In genomic region chr14:31000356-31000755, GRCm38 (mm10) we compare ENCODE assay signal across 8 mouse cellular contexts. TPM values are rescaled to one million over a fixed set of nuclear protein-coding genes. Genes with fewer than 3 reads are reported as not detected.
DNase-seq lines count a peak whose midpoint lies in the region; ATAC-seq and TF ChIP-seq lines count a peak whose summit lies in the region.

No protein-coding gene starts in this region.

- H3K4me2 ChIP-seq in heart, embryonic 12.5 days, result peak overlapping the region; percentile 73
- H3K4me2 ChIP-seq in CH12.LX (ENCODE audit: insufficient read depth, low read depth, poor library complexity, severe bottlenecking), result peak overlapping the region; percentile 91
- peak overlapping the region; percentile 66 for H3K4me2 ChIP-seq in forebrain, embryonic 16.5 days (ENCODE audit: low read length)
- peak overlapping the region; percentile 73 for H3K4me2 ChIP-seq in liver, postnatal 0 days (ENCODE audit: low read depth, low read length)

- ATAC-seq in heart, embryonic 12.5 days (ENCODE audit: insufficient number of reproducible peaks, low FRiP score), result no peak
- ATAC-seq in forebrain, embryonic 16.5 days, result no peak
- ATAC-seq in liver, postnatal 0 days, result no peak

- no peak for TF ChIP-seq CTCF in CH12.LX (conservative IDR thresholded peaks at IDR 0.05 in 1 of 2, IDR thresholded peaks at IDR 0.05 in 1 of 2; ENCODE audit: low read depth in 2 of 2, low read length in 2 of 2)
- TF ChIP-seq CTCF in liver, postnatal 0 days (IDR thresholded peaks at IDR 0.05; ENCODE audit: low read depth), result no peak

- peaks cover 7% of the 10 kb centered on the region for H3K79me2 ChIP-seq in CH12.LX (replicated peaks; ENCODE audit: control insufficient read depth, extremely low read depth, insufficient read depth, poor library complexity, severe bottlenecking)

- H3K4me1 ChIP-seq in heart, embryonic 12.5 days (replicated peaks), result peaks cover 19% of the 10 kb centered on the region
- H3K4me1 ChIP-seq in CH12.LX (ENCODE audit: control insufficient read depth in 1 of 2, insufficient read depth in 2 of 2), result peaks cover 6 to 28% of the 10 kb centered on the region in 2 experiments
- peaks cover 15% of the 10 kb centered on the region for H3K4me1 ChIP-seq in forebrain, embryonic 16.5 days (replicated peaks; ENCODE audit: control insufficient read depth, insufficient read depth, low read length)
- H3K4me1 ChIP-seq in liver, postnatal 0 days (ENCODE audit: insufficient read depth), result peaks cover 13% of the 10 kb centered on the region

- in situ Hi-C loops in CH12.LX (cut with MboI; ENCODE audit: low pct_ligation_motif_present, low pct_unique_long_range_greater_than_20kb, low sequenced_read_pairs), result no loop called here

- no peaks in the 10 kb centered on the region for H3K9me3 ChIP-seq in heart, embryonic 12.5 days (replicated peaks)
- no peaks in the 10 kb centered on the region for H3K9me3 ChIP-seq in CH12.LX (replicated peaks; ENCODE audit: low read length)
- H3K9me3 ChIP-seq in forebrain, embryonic 16.5 days (ENCODE audit: control insufficient read depth, low read length), result no peaks in the 10 kb centered on the region
- H3K9me3 ChIP-seq in liver, postnatal 0 days (ENCODE audit: low read length), result no peaks in the 10 kb centered on the region

- peak overlapping the region; percentile 86 for H3K9ac ChIP-seq in heart, embryonic 12.5 days
- peak overlapping the region; percentile 86 for H3K9ac ChIP-seq in CH12.LX (ENCODE audit: insufficient read depth, low read depth)
- H3K9ac ChIP-seq in forebrain, embryonic 16.5 days (replicated peaks; ENCODE audit: low read depth, low read length), result peak overlapping the region; percentile 96; the same call in 1 of the 2 replicates
- peak overlapping the region; percentile 92 for H3K9ac ChIP-seq in liver, postnatal 0 days (replicated peaks)

- TF ChIP-seq RAD21 in CH12.LX (IDR thresholded peaks at IDR 0.05; ENCODE audit: low read depth, low read length), result no peak

- H3K27ac ChIP-seq in heart, embryonic 12.5 days (ENCODE audit: poor library complexity, severe bottlenecking), result no peak overlapping the region
- H3K27ac ChIP-seq in CH12.LX (ENCODE audit: insufficient read depth, low read depth), result no peak overlapping the region
- no peak overlapping the region for H3K27ac ChIP-seq in forebrain, embryonic 16.5 days (ENCODE audit: low read length)
- H3K27ac ChIP-seq in liver, postnatal 0 days (ENCODE audit: low read depth), result peak overlapping the region; percentile 95

- DNase-seq in heart, postnatal 4 days, result no peak
- no peak for DNase-seq in CH12.LX (ENCODE audit: extremely low read depth)
- DNase-seq in liver, postnatal 0 days, result no peak
- DNase-seq in adrenal gland, adult 8-10 months, result no peak
- DNase-seq in c-Kit-positive CD71-positive TER-119-positive erythroid progenitor cells, embryonic 14.5 days (ENCODE audit: low spot score), result no peak
- no peak for DNase-seq in retina, embryonic 14.5 days (ENCODE audit: low spot score)

- dilution Hi-C loops in CH12.LX (cut with MboI; ENCODE audit: extremely low pct_ligation_motif_present, extremely low pct_unique_long_range_greater_than_20kb, low sequenced_read_pairs), result no loop called here

- peaks cover 19% of the 10 kb centered on the region for H3K36me3 ChIP-seq in heart, embryonic 12.5 days
- peaks cover 8 to 22% of the 10 kb centered on the region in 2 experiments for H3K36me3 ChIP-seq in CH12.LX (replicated peaks in 1 of 2; ENCODE audit: control insufficient read depth in 1 of 2, insufficient read depth in 1 of 2, low read length in 1 of 2)
- H3K36me3 ChIP-seq in forebrain, embryonic 16.5 days (ENCODE audit: control insufficient read depth, insufficient read depth), result no peaks in the 10 kb centered on the region
- H3K36me3 ChIP-seq in liver, postnatal 0 days (replicated peaks; ENCODE audit: insufficient read depth, low read length), result peaks cover 6% of the 10 kb centered on the region; the same call in 1 of the 2 replicates

- peak overlapping the region; percentile 66 for H3K4me3 ChIP-seq in heart, embryonic 12.5 days
- peak overlapping the region; percentile 64 to 98 (median 73) for H3K4me3 ChIP-seq in CH12.LX (replicated peaks in 1 of 3; ENCODE audit: low read depth in 2 of 3, low read length in 2 of 3, poor library complexity in 1 of 3)
- peak overlapping the region; percentile 99 for H3K4me3 ChIP-seq in forebrain, embryonic 16.5 days (replicated peaks; ENCODE audit: low read length)
- peak overlapping the region; percentile 84 for H3K4me3 ChIP-seq in liver, postnatal 0 days (ENCODE audit: low read depth, low read length)

- no peak for TF ChIP-seq POLR2A in CH12.LX (IDR thresholded peaks at IDR 0.05; ENCODE audit: low read depth, low read length)

- 57% methylated on average over 10 of the region's 10 CpGs for WGBS in heart, embryonic 12.5 days
- 62% methylated on average over 10 of the region's 10 CpGs for WGBS in forebrain, embryonic 16.5 days
- WGBS in liver, postnatal 0 days (ENCODE audit: insufficient replicate concordance), result 45% methylated on average over 10 of the region's 10 CpGs

- no peak for TF ChIP-seq EP300 in CH12.LX (IDR thresholded peaks at IDR 0.05; ENCODE audit: low read length)
- no peak for TF ChIP-seq EP300 in liver, postnatal 0 days (IDR thresholded peaks at IDR 0.05; ENCODE audit: low read depth)

- no peaks in the 10 kb centered on the region for H3K27me3 ChIP-seq in heart, embryonic 12.5 days (replicated peaks)
- H3K27me3 ChIP-seq in CH12.LX (replicated peaks), result no peaks in the 10 kb centered on the region
- H3K27me3 ChIP-seq in forebrain, embryonic 16.5 days (replicated peaks; ENCODE audit: control insufficient read depth, insufficient read depth, low read length), result no peaks in the 10 kb centered on the region
- no peaks in the 10 kb centered on the region for H3K27me3 ChIP-seq in liver, postnatal 0 days (ENCODE audit: insufficient read depth, low read length)

TF ChIP-seq in CH12.LX, 34 proteins besides CTCF, POLR2A, EP300 and RAD21 (continues in another document):
- TF ChIP-seq MXI1 (IDR thresholded peaks at IDR 0.05; ENCODE audit: low read depth, low read length) (no peak), MAZ (IDR thresholded peaks at IDR 0.05; ENCODE audit: low read depth, low read length) (no peak), NELFE (IDR thresholded peaks at IDR 0.05; ENCODE audit: low read depth, low read length) (no peak), ZNF384 (IDR thresholded peaks at IDR 0.05; ENCODE audit: low read depth, low read length) (no peak), GABPA (IDR thresholded peaks at IDR 0.05; ENCODE audit: insufficient replicate concordance, low read depth, low read length) (no peak), SIN3A (IDR thresholded peaks at IDR 0.05; ENCODE audit: low read length) (no peak), ZMIZ1 (IDR thresholded peaks at IDR 0.05; ENCODE audit: low read depth, low read length) (no peak), HCFC1 (IDR thresholded peaks at IDR 0.05; ENCODE audit: low read depth, low read length) (no peak)

RNA-seq across cellular contexts. Expression of gene Glt8d1, which starts 0.8 kb away (rescaled TPM):
- polyA plus RNA-seq in heart, embryonic 12.5 days (2016; fragmentation: Nextera tagmentation; extraction: Ambion mirVana), result 55.8 and 57.1 TPM in 2 replicates
- 10 to 100 TPM; 31.2 to 32.3 TPM for total RNA-seq in heart, postnatal 4 days (2021)
- total RNA-seq in CH12.LX (2012; rRNA removed) (12.6 and 13.8 TPM in 2 replicates), CH12.LX (2014; rRNA removed) (22.5 and 24.9 TPM in 2 replicates)
- polyA plus RNA-seq in CH12.LX (2012; ENCODE audit: insufficient read length, low read depth), result 11.1 and 11.7 TPM in 2 replicates
- 51.8 and 54.2 TPM in 2 replicates for polyA plus RNA-seq in forebrain, embryonic 16.5 days (2015; fragmentation: Nextera tagmentation; extraction: Ambion mirVana)
- polyA plus RNA-seq in liver, postnatal 0 days (2015; fragmentation: Nextera tagmentation; extraction: Ambion mirVana), result 9.4 TPM in 2 replicates
- 10 to 100 TPM; 50.0 to 90.5 (median 70.5) TPM for total RNA-seq in adrenal gland, adult 8-10 months (2022)

RNA-seq across cellular contexts. Expression of gene Spcs1, which starts 1.1 kb away (rescaled TPM):
- polyA plus RNA-seq in heart, embryonic 12.5 days (2016; fragmentation: Nextera tagmentation; extraction: Ambion mirVana), result 368 and 374 TPM in 2 replicates
- 100 to 1,000 TPM; 176 to 181 TPM for total RNA-seq in heart, postnatal 4 days (2021)
- total RNA-seq in CH12.LX (2012; rRNA removed) (150 and 179 TPM in 2 replicates), CH12.LX (2014; rRNA removed) (344 and 351 TPM in 2 replicates)
- 176 and 181 TPM in 2 replicates for polyA plus RNA-seq in CH12.LX (2012; ENCODE audit: insufficient read length, low read depth)
- polyA plus RNA-seq in forebrain, embryonic 16.5 days (2015; fragmentation: Nextera tagmentation; extraction: Ambion mirVana), result 278 and 305 TPM in 2 replicates
- 346 and 365 TPM in 2 replicates for polyA plus RNA-seq in liver, postnatal 0 days (2015; fragmentation: Nextera tagmentation; extraction: Ambion mirVana)
- 100 to 1,000 TPM; 232 to 268 (median 251) TPM for total RNA-seq in adrenal gland, adult 8-10 months (2022)

RNA-seq across cellular contexts. Expression of gene Pbrm1, which starts 18.6 kb away (rescaled TPM):
- 124 and 134 TPM in 2 replicates for polyA plus RNA-seq in heart, embryonic 12.5 days (2016; fragmentation: Nextera tagmentation; extraction: Ambion mirVana)
- 100 to 1,000 TPM in 1 of 2 experiments, 10 to 100 TPM in 1; 97.2 to 101 TPM for total RNA-seq in heart, postnatal 4 days (2021)
- total RNA-seq in CH12.LX (2012; rRNA removed), result 20.4 and 25.6 TPM in 2 replicates
- total RNA-seq in CH12.LX (2014; rRNA removed), result 22.6 and 24.6 TPM in 2 replicates
- polyA plus RNA-seq in CH12.LX (2012; ENCODE audit: insufficient read length, low read depth), result 22.5 and 28.8 TPM in 2 replicates
- polyA plus RNA-seq in forebrain, embryonic 16.5 days (2015; fragmentation: Nextera tagmentation; extraction: Ambion mirVana), result 154 and 170 TPM in 2 replicates
- polyA plus RNA-seq in liver, postnatal 0 days (2015; fragmentation: Nextera tagmentation; extraction: Ambion mirVana), result 31.0 and 33.2 TPM in 2 replicates
- total RNA-seq in adrenal gland, adult 8-10 months (2022), result 10 to 100 TPM; 52.9 to 66.2 (median 61.2) TPM

RNA-seq across cellular contexts. Expression of gene Gnl3, which starts 18.6 kb away (rescaled TPM):
- 75.3 and 79.5 TPM in 2 replicates for polyA plus RNA-seq in heart, embryonic 12.5 days (2016; fragmentation: Nextera tagmentation; extraction: Ambion mirVana)
- 10 to 100 TPM; 37.9 to 41.4 TPM for total RNA-seq in heart, postnatal 4 days (2021)
- total RNA-seq in CH12.LX (2012; rRNA removed), result 136 and 207 TPM in 2 replicates
- total RNA-seq in CH12.LX (2014; rRNA removed), result 321 and 385 TPM in 2 replicates
- polyA plus RNA-seq in CH12.LX (2012; ENCODE audit: insufficient read length, low read depth), result 364 and 365 TPM in 2 replicates
- polyA plus RNA-seq in forebrain, embryonic 16.5 days (2015; fragmentation: Nextera tagmentation; extraction: Ambion mirVana), result 57.6 and 61.9 TPM in 2 replicates
- 67.4 and 71.9 TPM in 2 replicates for polyA plus RNA-seq in liver, postnatal 0 days (2015; fragmentation: Nextera tagmentation; extraction: Ambion mirVana)
- total RNA-seq in adrenal gland, adult 8-10 months (2022), result 10 to 100 TPM; 69.1 to 99.4 (median 83.9) TPM

RNA-seq across cellular contexts. Expression of gene Nek4, which starts 49.2 kb away (rescaled TPM):
- polyA plus RNA-seq in heart, embryonic 12.5 days (2016; fragmentation: Nextera tagmentation; extraction: Ambion mirVana), result 5.1 and 7.4 TPM in 2 replicates
- total RNA-seq in heart, postnatal 4 days (2021), result 1 to 10 TPM; 3.6 to 4.6 TPM
- total RNA-seq in CH12.LX (2012; rRNA removed) (15.5 and 17.4 TPM in 2 replicates), CH12.LX (2014; rRNA removed) (17.1 and 17.5 TPM in 2 replicates)
- 17.6 and 18.3 TPM in 2 replicates for polyA plus RNA-seq in CH12.LX (2012; ENCODE audit: insufficient read length, low read depth)
- polyA plus RNA-seq in forebrain, embryonic 16.5 days (2015; fragmentation: Nextera tagmentation; extraction: Ambion mirVana), result 19.6 and 20.4 TPM in 2 replicates
- polyA plus RNA-seq in liver, postnatal 0 days (2015; fragmentation: Nextera tagmentation; extraction: Ambion mirVana), result 2.8 and 3.1 TPM in 2 replicates
- 10 to 100 TPM; 13.4 to 17.9 (median 13.8) TPM for total RNA-seq in adrenal gland, adult 8-10 months (2022)
